Mouse (Mus musculus): ENCODE measurements around the gene Gm5447.

The Gm5447 gene

DNA sequence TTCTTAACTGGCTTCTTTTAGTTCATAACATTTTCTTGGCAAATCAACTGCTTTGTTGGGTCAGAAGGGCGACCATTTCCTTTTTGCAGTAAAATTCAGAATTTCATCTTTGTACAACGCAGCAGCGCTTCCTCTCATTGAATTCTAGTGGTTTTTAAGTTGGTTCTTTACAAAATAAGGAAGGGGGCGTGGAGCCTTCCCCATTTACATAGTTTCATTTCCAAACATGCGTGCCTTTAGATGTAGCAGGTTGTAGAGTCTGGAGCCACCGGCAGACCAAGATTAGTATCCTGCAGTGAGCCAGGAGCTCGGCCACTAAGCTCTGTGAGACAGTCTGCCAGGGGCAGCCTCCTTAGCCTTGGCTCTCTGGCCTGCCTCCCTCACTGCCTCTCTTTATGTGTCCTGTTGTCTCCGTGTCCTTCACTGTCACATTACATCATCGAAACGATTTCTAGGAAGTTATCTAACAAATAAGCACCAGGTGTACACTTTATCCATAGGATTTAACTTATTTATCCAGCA is 13.0 kb downstream of the Gm5447 start:
- no peak for DNase-seq (ENCODE audit: low spot score)

DNA sequence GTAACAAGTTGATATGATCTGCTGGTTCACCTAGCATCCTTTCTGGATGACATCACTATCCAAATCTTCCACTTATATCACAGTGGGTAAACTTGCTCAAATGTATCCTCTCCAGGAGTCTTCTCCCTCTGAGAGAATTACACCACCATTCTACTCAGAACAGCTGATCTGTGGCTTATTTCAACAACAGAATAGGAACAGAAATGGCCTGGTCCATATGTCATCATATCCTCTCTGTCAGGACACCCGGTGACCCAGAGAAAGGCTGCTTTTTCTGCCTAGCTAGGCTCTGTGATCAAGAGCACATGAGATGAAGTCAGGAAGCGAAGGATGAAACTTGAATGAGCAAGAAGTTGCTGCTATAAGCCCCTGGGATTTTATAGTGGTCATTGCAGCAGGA is 13.7 kb downstream of the Gm5447 start:
- no peak for DNase-seq (ENCODE audit: low spot score)

DNA sequence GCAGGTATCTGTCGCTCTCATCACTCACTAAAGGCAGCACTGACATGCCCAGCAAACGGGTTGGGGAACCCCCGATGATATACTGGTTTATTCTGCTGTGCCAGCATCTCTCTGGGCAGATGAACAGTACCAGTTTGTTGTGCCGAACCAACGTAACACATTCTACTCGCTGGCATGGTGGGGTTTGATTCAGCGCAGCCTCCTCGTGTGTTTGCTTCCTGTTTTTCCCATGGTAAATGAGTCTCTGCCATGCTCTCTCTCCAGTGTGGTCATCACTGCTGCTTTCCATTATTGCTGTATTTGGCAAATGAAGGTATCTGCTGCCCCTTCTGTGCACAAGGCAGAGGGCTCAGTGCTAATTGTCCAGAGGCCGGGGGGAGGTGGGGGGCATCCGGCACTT is 15.7 kb downstream of the Gm5447 start:
- DNase-seq (ENCODE audit: low spot score) = no peak

DNA sequence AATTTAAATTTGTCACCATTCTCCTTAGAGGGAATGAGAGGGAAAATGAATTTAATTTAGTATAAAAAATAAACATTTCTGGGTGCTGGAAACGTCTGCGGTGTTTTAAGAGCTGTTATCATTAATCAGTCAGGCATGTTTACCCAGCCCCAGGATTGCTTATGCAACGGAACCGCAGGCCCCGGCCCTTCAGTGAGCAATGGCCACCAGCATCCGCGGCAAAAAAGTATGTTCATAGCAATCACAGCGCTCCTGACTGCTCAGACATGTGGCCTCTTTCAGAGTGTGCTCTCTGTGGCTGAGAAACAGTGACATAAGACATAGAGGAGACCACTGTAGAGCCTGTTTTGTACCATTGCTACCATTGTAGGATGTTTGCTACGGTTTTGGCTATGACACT is 16.2 kb downstream of the Gm5447 start:
- no peak for DNase-seq (ENCODE audit: low spot score)

DNA sequence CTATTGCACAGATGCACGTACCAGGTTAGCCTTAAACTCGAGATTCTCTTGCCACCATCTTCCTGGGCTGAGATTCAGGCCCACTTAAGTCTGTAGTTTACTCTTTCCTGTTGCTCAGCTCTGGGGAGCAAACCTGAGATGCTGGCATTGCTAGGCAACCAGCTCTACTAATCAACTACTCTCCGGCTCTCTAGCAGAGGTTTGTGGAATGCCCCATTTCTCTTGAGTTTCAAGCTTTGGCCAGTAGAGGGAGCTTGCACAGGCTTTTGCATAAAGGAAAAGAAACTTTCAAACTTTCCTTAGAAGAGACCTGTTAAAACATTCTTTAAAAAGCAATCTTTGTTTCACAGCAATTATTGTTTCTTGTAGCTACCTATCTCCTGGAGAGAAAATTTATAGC is 19.8 kb downstream of the Gm5447 start:
- DNase-seq (ENCODE audit: low spot score) = no peak

DNA sequence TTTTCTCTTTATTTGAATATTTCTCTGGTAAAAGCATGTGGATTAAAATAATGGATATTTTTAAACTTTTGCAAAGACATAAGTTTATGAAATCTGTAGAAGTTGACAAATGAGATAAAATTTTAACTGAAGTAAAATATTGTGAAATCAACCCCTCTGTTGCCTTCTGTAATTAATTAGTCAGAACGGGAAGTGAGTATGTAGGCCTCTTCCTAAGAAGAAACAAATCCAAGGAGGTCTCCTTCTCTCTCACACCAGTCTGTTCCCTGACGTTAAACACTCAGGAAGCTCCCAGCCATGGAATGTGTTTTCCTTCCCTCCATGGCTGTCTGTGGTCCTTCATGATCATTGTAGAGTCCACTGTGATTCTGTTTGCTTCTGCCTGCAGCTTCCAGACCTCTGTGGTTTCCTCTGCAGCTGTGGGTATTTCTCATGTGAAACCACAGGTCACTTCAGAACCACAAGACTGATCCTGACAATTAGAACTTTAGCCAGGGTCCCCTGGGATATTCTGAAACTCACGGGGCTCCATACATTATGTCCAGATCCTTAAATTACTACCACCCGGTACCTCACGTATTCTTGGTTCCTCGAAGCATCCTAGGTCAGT is 20.4 kb downstream of the Gm5447 start:
- no peak for DNase-seq (ENCODE audit: low spot score)

DNA sequence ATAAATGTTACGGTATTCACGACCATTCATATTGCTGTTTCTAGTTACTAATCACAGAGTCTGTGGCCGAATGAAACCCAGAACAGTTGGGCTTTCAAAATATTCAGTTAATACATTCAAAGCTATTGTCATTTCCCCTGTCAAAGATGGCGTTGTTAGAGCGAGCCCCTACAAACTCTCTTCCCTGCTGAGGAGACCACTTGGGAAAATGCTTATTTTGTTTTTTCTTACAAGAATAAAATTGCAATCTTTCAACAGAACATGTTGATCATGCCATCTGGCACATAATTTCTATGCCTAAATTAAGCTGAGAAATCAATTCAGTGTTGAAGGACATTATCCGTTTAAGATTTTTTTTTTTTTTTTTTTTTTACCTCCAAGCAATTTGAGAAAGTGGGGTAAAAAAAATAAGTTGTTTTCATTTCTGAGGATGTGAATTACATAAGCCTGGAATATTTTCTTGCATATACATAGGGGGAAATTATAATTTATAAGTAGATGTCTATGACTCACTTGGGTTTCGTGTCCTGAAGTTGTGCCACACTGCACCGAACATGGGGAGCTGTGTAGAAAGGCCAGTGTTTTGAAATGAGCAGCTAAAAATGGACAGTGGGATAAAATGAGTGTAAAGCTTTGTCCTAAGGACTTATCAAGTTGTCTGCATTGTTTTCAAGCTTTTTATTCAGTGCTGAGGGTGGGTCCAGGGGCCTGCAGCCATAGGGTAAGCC is 23.7 kb downstream of the Gm5447 start:
- no peak for DNase-seq (ENCODE audit: low spot score)

DNA sequence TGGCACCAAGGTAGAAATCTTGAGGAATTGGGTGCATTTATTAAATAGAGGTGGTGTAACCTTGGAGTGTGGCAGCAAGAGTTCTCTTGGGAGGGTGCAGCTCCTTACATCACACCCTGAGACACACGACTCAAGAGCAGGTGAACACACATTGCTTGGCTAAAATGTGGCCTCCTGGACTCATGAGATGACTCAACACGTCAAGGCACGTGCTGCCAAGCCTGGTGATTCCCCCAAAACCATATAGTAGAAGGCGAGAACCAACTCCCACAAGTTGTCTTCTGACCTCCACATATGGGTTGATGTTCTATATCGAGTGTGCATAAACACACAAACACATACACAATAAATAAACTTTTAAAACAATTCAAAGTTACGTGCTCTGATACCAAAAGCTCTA is 25.8 kb downstream of the Gm5447 start:
- no peak for DNase-seq (ENCODE audit: low spot score)

DNA sequence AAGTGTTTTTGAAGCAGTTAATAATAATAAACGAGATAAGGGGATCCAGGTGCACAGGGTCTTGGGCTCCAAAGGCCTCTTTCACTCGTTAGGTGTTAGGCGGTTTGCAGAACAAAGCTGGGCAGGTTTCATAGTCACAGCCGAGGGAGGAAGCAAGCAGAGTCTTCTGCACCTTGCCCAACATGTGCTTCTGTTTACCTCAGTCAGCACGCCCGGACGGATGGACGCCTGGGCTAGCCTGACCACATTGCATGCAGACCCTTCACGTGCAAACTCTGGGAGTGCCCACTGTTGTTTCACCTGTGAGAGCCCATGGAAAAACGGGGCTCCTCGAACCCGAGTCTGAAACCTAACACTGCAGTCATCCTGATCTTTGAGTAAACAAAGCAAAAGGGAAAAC is 30.5 kb downstream of the Gm5447 start:
- no peak for DNase-seq (ENCODE audit: low spot score)

DNA sequence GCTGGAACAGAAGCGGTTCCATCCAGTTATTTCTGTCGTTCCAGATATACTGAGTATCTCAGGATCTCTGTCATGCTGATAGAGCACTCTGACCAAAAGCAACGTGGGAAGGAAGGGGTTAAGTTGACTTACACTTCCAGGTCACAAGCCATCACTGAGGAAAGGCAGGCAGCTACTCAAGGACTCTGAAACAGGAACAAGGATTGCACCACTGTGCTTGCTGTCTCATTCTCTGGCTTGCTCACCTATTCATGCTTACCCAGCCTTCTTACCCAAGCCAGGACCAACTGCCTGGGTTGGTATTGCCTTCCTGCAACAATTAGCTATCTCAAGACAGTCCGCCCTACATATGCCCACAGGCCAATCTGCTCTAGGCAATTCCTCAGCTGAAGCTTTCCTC is 31.0 kb downstream of the Gm5447 start:
- no peak for DNase-seq (ENCODE audit: low spot score)

DNA sequence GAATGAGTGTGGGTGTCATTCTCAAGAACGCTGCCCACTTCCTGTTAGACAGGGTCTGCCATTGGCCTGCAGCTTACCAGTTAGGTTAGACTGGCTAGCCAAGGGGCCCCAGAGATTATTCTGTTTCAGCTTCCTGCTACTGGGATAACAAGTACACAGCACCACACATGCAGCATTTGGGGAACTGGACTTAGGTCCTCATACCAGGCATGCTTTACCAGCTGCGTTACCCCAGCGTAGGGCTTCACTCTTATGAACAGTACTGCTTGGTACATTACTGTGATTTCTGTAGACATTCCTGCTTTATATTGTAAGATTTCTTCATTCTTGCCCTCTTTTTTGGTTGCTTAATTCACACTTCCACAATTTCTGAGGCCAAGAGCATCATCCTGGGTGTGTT is 43.5 kb downstream of the Gm5447 start:
- DNase-seq (ENCODE audit: low spot score) = no peak

DNA sequence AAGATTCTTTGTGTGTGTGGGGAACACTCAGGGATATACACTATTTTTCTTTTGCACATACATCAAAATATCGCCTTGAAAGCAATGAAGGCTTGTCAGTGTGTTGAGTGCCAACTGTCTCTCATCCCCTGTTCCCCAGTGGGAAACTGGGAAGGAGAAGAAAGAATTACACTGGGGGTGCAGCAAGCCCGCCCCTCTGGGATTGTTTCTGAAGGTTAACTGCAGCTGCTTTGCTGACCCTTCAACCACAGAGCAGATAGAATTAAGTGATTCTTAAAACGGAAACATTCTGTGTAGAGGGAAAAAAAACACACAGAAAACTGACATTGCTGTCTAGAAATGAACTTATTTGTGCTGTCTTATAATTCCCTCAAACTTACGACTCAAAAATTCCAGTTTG is 47.5 kb downstream of the Gm5447 start:
- DNase-seq (ENCODE audit: low spot score) = no peak

DNA sequence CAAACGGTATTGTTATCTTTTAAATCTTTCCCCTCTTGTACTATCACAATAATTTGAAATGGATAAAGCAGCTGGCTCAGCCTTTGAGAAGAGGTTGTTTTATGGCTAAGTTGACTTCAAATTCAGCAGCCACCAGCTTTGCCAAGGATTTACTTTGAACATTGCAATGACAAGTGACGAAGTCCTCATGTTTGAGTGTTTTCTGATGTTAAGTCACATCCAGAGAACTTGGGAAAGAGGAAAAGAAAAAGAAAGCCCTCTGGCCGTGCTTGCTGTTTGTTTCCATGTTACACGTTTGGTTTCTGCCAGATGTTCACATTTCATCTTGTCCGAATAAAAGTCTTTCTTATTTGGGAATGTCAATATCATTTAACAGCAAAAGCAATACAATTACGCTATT is 47.9 kb downstream of the Gm5447 start:
- no peak for DNase-seq (ENCODE audit: low spot score)

DNA sequence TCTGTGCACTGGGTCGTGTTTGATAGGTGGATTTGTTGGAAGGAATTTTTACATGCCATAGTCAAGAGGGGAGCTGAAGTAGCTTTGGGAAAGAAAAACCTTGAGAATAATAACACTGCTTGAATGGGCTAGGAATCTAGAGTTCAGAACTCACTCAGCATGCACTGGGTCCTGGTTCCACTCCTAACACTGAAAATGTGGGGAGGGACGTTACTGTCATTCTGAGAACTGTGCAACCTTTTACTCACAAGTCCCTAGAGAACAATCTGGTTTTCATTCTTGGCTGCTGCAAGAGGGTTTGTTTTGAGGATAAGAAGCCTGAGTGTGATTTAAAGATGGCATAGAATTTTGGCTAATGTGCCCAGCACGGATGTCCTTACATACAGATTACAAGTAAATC is 49.7 kb downstream of the Gm5447 start:
- no peak for DNase-seq (ENCODE audit: low spot score)

Data from layer of hippocampus, adult 9-10 months (tissue).